Mouse (Mus musculus) ES-Bruce4 (cell line): ENCODE measurements around the gene Mpg.

ENCODE experiments used
- CTCF ChIP-seq: IDR thresholded peaks from one replicate; pipeline ENCODE4 v1.8.1; 2011; ENCODE audit warnings: low read depth, low read length
- EP300 ChIP-seq: IDR thresholded peaks from 2 replicates; pipeline ENCODE4 v1.6.1; 2011; ENCODE audit warnings: low read depth, low read length; ENCODE audit not compliant: insufficient read depth
- POLR2A ChIP-seq: IDR thresholded peaks from one replicate; pipeline ENCODE4 v1.8.1; 2011; ENCODE audit warnings: low read length; ENCODE audit not compliant: insufficient read depth

- TF ChIP-seq POLR2A (no peak), CTCF (no peak), EP300 (no peak)
Observed at GRCm38 (mm10) chr11:32241391-32241790, 15.1 kb downstream of the Mpg start.
